Mouse (Mus musculus): ENCODE results near the gene Gtpbp6. TPM values are rescaled to one million over a fixed set of nuclear protein-coding genes. Genes with fewer than 3 reads are reported as not detected.
"Not testable (repeated sequence)": the region's sequence is repeated elsewhere in the genome, so short reads cannot be mapped to it uniquely, and the experiment has no call there.

Gtpbp6 gene
- polyA plus RNA-seq, 1 experiment from 2014 or later, result 10.0 TPM

- peaks cover 38% of the 10 kb centered on the region for H3K4me1 ChIP-seq (replicated peaks)
- no peak overlapping the region for H3K4me2 ChIP-seq
- no peak overlapping the region for H3K9ac ChIP-seq
- H3K27me3 ChIP-seq, result peaks cover 24% of the 10 kb centered on the region
- DNase-seq (no peak), ATAC-seq (ENCODE audit: low read depth) (no peak)
- H3K36me3 ChIP-seq, result peaks cover 18% of the 10 kb centered on the region
- no peak overlapping the region for H3K27ac ChIP-seq
- WGBS (ENCODE audit: insufficient replicate concordance), result 62% methylated on average over 1 of the region's 1 CpGs
- H3K4me3 ChIP-seq (replicated peaks), result no peak overlapping the region
- H3K9me3 ChIP-seq (replicated peaks), result no peaks in the 10 kb centered on the region
These were observed 9.0 kb downstream of the Gtpbp6 start for GRCm38 (mm10) chr5:110098991-110099477.

GRCm38 (mm10) chr5:110094847-110095213, 13.2 kb downstream of the Gtpbp6 start:
- Histone ChIP-seq H3K27ac (peak overlapping the region; percentile 81), H3K4me3 (replicated peaks) (peak overlapping the region; percentile 60), H3K36me3 (no peaks in the 10 kb centered on the region), H3K27me3 (peaks cover 6% of the 10 kb centered on the region; the same call in 1 of the 2 replicates), H3K9ac (peak overlapping the region; percentile 70), H3K4me1 (replicated peaks) (peaks cover 22% of the 10 kb centered on the region), H3K9me3 (replicated peaks) (no peaks in the 10 kb centered on the region), H3K4me2 (peak overlapping the region; percentile 80)
- DNase-seq, result no peak
- 3% methylated on average over 4 of the region's 4 CpGs for WGBS (ENCODE audit: insufficient replicate concordance)
- ATAC-seq (ENCODE audit: low read depth), result peak; percentile 35

- Histone ChIP-seq H3K9me3 (replicated peaks) (no peaks in the 10 kb centered on the region), H3K9ac (peak within 1 kb of the TSS; percentile 70), H3K4me2 (peak within 1 kb of the TSS; percentile 80), H3K27me3 (peaks cover 5% of the 10 kb centered on the region; the same call in 1 of the 2 replicates), H3K4me3 (replicated peaks) (peak within 1 kb of the TSS; percentile 60), H3K36me3 (no peaks in the 10 kb centered on the region), H3K4me1 (replicated peaks) (peaks cover 22% of the 10 kb centered on the region), H3K27ac (peak within 1 kb of the TSS; percentile 81)
- ATAC-seq (ENCODE audit: low read depth) (peak; percentile 97), DNase-seq (peak; percentile 88)
- 3% methylated on average over 25 of the region's 25 CpGs for WGBS (ENCODE audit: insufficient replicate concordance)
These were observed 13.8 kb downstream of the Gtpbp6 start, which contains the start of gene Gm35315 for GRCm38 (mm10) chr5:110094030-110094846. TSS of gene Gm35315 (minus strand) at chr5:110094420.

GRCm38 (mm10) chr5:110091546-110091945, 16.5 kb downstream of the Gtpbp6 start:
- Histone ChIP-seq H3K36me3 (no peaks in the 10 kb centered on the region), H3K4me1 (replicated peaks) (peaks cover 22% of the 10 kb centered on the region), H3K4me2 (no peak overlapping the region), H3K27ac (no peak overlapping the region), H3K9ac (no peak overlapping the region), H3K4me3 (replicated peaks) (no peak overlapping the region), H3K9me3 (replicated peaks) (no peaks in the 10 kb centered on the region), H3K27me3 (no peaks in the 10 kb centered on the region)
- 61% methylated on average over 2 of the region's 2 CpGs for WGBS (ENCODE audit: insufficient replicate concordance)
- DNase-seq, result no peak
- no peak for ATAC-seq (ENCODE audit: low read depth)

GRCm38 (mm10) chr5:110086161-110086866, 21.7 kb downstream of the Gtpbp6 start:
- H3K27me3 ChIP-seq, result no peaks in the 10 kb centered on the region
- H3K9me3 ChIP-seq (replicated peaks), result no peaks in the 10 kb centered on the region
- WGBS (ENCODE audit: insufficient replicate concordance), result 45% methylated on average over 14 of the region's 14 CpGs
- DNase-seq (no peak), ATAC-seq (ENCODE audit: low read depth) (peak; percentile 80)
- peak overlapping the region; percentile 33 for H3K4me2 ChIP-seq
- no peak overlapping the region for H3K9ac ChIP-seq
- H3K4me3 ChIP-seq (replicated peaks), result 0 out of 2 replicates have a peak overlapping the region, but pooled peaks have one; percentile 14
- H3K27ac ChIP-seq, result no peak overlapping the region
- H3K36me3 ChIP-seq, result no peaks in the 10 kb centered on the region
- H3K4me1 ChIP-seq (replicated peaks), result no peaks in the 10 kb centered on the region

- no peak overlapping the region for H3K4me2 ChIP-seq
- ATAC-seq (ENCODE audit: low read depth) (no peak), DNase-seq (no peak)
- WGBS (ENCODE audit: insufficient replicate concordance), result 68% methylated on average over 4 of the region's 4 CpGs
- no peaks in the 10 kb centered on the region for H3K9me3 ChIP-seq (replicated peaks)
- H3K9ac ChIP-seq, result no peak overlapping the region
- H3K4me1 ChIP-seq (replicated peaks), result no peaks in the 10 kb centered on the region
- H3K36me3 ChIP-seq, result peaks cover 13% of the 10 kb centered on the region
- no peak overlapping the region for H3K27ac ChIP-seq
- no peak overlapping the region for H3K4me3 ChIP-seq (replicated peaks)
- H3K27me3 ChIP-seq, result no peaks in the 10 kb centered on the region
These were observed 25.0 kb downstream of the Gtpbp6 start for GRCm38 (mm10) chr5:110082961-110083360.

GRCm38 (mm10) chr5:110072413-110072812, 35.6 kb downstream of the Gtpbp6 start, which contains the start of gene Gm17655:
TSS of gene Gm17655 (minus strand) at chr5:110072513.
- WGBS (ENCODE audit: insufficient replicate concordance), result 81% methylated on average over 2 of the region's 2 CpGs
- not testable (repeated sequence) for H3K27ac ChIP-seq; ATAC-seq (ENCODE audit: low read depth)

GRCm38 (mm10) chr5:110057637-110058408, 50.2 kb downstream of the Gtpbp6 start:
- H3K4me1 ChIP-seq (replicated peaks), result 0 out of 2 replicates have a peak, but pooled peaks cover 5% of the 10 kb centered on the region

More at GRCm38 (mm10) chr5:110072413-110072812, 35.6 kb downstream of the Gtpbp6 start, which contains the start of gene Gm17655:
- H3K9me3 ChIP-seq (replicated peaks); H3K36me3 ChIP-seq; H3K4me2 ChIP-seq; H3K27me3 ChIP-seq; H3K9ac ChIP-seq; H3K4me3 ChIP-seq (replicated peaks); DNase-seq; H3K4me1 ChIP-seq (replicated peaks): not testable (repeated sequence)

More at GRCm38 (mm10) chr5:110057637-110058408, 50.2 kb downstream of the Gtpbp6 start:
- peak; percentile 76 for DNase-seq
- peak overlapping the region; percentile 79 for H3K9ac ChIP-seq
- no peaks in the 10 kb centered on the region for H3K36me3 ChIP-seq
- peak overlapping the region; percentile 75 for H3K27ac ChIP-seq
- WGBS (ENCODE audit: insufficient replicate concordance), result 1% methylated on average over 19 of the region's 19 CpGs
- H3K27me3 ChIP-seq, result no peaks in the 10 kb centered on the region
- H3K4me2 ChIP-seq, result peak overlapping the region; percentile 69
- H3K9me3 ChIP-seq (replicated peaks), result no peaks in the 10 kb centered on the region
- peak; percentile 98 for ATAC-seq (ENCODE audit: low read depth)
- peak overlapping the region; percentile 74 for H3K4me3 ChIP-seq (replicated peaks)
